Mouse (Mus musculus): ENCODE data around the gene Ntrk3.

Ntrk3 gene

DNA sequence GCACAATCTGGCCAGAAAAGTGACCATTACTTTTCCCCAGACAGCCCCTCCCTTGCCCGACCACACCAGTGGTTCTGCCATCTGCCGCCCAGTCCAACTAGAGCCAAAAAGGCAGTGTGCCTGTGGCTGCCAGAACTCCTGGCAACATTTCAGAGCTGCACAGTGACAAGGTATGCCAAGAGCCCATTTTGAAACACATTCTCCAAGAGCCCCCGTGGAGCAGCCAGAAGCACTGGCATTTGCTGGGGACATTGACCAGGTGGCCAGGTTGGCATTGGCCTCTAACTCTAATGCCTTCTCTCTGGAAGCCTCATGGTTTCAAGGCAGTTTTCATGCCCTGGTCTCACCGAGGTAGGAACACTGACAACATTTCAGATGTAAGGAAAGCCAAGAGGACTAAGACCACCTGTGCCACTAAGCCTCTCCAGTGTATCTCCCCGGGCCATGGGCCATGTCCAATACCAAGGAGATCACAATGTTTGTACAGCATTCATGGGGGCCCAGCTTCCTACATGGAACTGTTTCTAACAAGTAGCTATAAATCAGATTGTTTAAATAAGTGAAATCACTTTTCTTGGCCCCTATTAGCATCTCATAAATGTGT lies 218.9 kb downstream of the Ntrk3 start:
- no peak for DNase-seq (ENCODE audit: low spot score)

DNA sequence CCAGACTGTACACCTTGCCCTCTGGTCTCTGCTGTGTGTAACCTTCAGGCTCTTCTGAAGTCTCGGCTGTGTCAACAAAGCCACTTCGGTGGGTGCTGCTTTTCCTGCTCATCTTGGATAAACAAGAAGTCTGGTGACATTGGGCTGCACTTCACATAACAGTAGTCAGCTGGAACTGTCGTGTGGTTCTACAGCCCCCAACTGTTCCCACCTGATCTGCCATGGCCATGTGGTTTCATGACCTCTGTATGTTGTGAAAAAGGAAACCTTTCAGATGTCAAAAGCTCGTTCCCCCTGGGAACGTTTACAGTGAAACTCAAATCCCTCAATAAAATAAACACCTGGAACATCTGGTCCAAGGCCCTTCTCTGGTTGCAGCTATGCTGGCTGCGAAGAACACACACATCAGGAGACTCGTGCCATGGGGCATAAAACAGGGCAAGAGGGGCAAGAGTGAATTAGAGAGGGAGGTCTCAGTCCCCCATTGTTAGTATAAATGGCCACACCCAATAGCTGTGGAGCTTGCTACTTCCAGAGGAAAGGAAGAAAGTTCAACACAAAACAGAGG lies 222.7 kb downstream of the Ntrk3 start:
- DNase-seq (ENCODE audit: low spot score): no peak

DNA sequence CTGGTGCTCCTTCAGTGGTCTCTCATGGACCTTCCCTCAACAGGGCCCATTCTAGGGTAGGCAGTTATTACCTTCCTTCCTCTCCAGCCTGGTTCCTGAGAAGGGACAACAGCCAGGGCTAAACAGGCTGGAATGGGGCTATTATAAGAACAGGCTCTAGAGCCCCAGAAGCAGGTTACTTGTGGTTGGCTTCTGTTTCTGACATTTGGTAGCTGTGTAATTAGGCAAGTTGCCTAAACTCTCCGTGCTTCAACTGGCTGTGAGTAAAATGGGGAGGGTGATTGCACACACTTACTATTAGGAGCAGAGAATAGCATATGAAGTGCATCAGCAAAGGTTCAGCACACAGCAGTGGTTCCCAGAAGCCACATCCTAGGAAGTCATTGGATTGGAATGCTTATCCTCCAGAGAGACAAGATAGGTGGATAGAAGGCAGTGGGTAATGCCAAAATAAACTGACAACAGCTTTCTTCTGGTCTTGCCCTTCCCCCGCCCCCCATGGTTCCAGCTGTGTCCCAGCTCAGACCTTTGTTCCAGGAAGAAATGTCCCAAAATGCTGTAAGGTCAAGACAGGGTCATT lies 230.7 kb downstream of the Ntrk3 start:
- no peak for DNase-seq (ENCODE audit: low spot score)

DNA sequence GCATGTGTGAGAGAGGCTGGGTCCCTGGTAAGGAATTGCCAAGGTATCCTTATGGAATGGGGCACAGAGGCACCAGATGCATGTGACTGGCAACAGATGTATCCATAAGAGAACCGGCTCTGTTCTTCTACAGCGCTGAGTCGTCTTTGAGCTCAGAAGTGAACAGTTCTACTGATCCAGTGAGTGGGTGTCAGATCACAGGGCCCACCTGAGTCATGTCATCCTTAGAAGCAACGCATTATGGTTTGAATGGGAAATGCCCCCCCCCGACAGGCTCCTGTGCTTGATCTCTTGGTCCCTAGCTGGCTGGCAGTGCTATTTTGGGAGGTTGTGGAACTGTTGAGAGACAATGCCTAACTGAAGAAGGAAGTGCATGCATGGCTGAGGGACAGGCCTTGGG lies 236.9 kb downstream of the Ntrk3 start:
- no peak for DNase-seq (ENCODE audit: low spot score)

DNA sequence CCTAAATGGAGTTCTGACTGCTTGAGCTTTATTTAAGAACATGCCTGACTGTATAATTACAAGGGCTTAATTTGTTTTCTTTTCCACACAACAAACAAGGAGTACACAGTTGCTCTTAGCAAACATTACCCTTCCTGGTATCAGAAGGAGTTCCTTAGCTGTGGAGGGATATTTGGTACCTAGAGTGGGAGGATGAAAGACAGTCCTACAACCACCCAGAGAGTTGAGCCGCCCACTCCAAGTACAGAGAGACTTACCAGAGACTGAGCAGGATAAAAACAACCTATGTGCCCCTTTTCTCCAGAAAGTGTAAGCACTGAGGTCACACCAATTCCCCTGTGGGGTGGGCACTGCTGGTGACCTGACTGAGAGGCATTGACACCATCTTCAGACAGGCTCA lies 237.8 kb downstream of the Ntrk3 start:
- no peak for DNase-seq (ENCODE audit: low spot score)

DNA sequence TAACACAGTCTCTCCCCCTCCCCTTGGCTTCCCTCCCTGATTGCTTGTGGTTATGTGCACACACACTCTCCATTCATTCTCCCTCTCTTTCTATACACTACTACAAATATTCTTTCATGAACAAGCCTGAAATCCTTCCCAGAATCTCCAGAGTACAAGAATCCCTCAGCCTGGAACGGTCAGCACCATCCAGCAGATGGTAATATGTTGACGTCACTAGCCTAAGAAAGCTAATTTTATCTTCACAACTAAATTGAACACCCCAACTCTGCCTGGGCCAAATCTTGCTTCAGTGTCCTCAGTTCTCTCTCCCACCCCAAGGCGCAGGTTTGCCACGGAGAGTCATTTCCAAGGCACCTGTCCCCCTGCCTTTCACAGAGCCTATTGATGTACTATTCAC lies 239.5 kb downstream of the Ntrk3 start:
- DNase-seq (ENCODE audit: low spot score): no peak

DNA sequence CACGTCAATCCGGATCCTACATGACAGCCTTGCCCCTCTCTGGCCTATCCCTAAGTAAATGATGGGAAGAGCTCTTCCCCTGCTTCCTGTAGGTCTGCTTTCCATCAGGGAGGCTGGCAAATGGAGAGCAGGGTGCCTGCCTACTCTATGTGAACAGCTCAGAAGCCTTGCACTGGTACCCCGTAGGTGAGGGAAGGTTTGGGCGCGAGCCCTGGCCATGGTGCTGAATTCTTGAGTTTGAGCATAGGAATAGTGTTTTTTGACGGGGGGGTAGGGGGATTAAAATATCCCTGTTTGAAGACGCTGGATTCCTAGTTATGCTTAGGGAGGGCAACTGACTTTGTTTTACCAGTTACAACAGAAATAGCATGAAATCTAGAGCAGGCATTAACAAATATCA lies 240.0 kb downstream of the Ntrk3 start:
- no peak for DNase-seq (ENCODE audit: low spot score)

DNA sequence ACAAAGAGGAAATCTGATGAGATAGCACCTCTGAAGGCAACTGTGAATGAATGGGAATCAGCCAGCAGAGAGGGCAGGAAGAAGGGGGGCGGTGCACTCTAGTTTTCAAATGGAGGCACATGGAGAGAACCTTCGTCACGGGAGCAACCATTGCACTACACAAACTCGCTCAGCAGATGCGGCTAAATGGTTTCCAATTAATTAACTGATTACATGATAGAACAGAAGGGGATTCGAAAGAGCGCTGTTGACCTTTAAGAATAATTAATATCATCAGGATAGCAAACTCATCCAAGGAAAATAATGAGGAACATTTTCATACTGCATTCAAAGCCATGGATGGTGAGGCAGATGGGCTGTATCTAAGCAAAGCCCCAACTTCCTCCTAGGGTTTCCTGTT lies 244.2 kb downstream of the Ntrk3 start:
- no peak for DNase-seq (ENCODE audit: low spot score)

DNA sequence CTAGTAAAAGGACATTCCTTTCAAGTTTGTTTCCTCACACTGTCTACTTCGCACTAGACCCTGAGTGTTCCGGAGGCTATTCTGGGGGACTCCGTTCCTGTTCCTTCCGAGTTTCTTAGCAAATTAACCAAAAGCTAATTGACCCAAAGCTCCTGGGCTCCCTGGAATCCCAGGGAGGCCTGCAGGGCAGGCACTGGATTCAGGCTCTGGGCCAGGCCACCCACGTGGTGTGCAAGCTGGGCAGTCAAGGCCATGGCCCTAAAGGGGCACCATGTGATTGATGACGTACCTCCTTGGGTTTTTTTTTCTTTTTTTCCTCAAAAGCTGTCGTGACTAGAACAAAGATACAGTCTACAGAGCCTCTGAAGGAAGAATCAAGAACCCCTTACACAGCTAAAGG lies 246.6 kb downstream of the Ntrk3 start:
- DNase-seq (ENCODE audit: low spot score): no peak

DNA sequence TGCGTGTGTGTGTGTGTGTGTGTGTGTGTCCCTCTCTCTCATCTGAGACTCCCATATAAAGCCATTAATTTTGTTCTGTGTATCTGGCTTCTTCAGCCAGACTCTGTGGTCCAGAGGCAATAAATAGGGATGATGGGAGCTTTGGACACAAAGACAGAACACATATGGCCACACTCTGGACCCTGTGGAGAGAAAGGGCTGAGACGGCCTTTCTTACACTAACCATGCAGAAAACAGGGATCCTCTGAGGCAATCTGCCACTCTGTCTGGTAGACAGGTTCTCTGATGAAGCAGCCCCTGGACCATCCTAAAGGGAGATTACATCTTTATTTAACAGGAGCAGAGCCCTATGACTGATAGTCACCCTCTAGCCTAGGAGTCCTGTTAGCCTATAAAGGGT lies 253.5 kb downstream of the Ntrk3 start:
- DNase-seq (ENCODE audit: low spot score): no peak

DNA sequence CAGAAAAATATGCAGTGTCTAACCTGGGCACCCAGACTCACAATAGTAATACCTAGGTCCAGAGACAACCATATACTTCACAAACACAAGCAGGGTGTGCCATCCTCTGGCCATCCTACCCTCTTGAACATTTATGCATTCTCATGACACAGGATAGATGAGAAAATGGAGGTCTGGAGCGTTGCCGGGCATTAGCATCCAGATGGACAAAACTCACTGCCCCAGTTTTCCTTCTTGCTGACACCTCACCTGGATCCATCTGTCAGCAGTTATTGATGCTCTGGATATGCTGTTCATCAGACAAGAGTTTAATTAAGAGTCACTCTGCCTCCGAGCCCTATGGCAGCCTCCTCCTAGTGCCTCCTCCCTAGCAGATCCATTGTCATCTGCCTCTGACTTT lies 254.1 kb downstream of the Ntrk3 start:
- no peak for DNase-seq (ENCODE audit: low spot score)

DNA sequence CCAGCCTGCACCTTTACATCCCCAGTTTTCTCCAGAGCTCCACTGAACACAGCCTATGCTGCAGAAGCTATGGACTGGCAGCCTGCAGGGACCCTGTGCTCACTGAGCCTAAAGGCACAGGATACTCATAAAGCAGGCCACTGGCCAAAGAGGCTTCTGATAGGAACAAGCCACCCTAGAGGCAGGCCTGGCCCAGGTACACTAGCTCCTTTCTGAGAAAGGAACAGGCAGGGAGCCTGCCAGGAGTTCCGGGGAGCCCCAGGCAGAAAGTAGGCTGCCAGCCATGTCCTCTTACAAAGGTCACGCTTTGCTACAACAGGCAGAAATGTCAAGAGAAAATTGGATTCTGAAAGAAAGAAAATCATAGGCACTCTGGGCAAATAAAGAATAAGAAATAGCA lies 254.8 kb downstream of the Ntrk3 start:
- DNase-seq (ENCODE audit: low spot score): no peak

DNA sequence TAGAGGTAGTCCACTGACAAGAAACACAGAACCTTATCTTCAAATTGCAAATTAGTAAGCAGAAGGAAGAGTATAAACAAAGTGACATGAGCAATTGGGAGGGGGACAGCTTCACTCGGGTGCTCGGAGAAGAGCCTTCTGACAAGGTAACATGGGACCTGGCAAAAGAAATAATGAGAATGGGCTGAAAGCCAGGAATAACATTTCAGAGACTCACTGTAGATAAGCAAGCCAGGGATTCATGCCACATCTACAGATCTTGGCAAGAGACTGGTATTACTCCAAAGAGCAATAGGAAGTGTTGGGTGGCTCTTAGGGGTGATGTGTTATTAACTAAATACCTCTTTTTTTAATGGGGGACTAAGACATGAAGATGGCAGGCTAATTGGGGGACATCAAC lies 258.9 kb downstream of the Ntrk3 start:
- DNase-seq (ENCODE audit: low spot score): no peak

DNA sequence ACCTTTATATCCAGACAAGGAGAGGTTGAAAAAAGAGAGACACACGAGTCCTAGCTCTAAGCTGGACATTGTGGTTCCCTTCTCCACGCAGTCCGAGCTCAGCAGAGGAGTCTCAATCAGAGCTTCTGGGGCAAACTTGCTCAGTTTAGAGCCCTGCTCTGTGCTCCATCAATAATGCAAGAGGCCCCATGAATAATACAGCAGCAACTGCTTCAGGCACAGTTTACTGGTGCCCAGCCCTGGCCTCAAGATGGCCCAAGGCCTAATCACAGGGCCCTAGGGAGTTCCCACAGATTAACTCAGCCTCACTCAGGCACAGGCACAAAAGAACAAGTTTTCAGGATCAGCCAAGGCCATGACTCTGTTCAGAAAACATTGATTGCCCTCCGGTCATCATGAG lies 266.1 kb downstream of the Ntrk3 start:
- DNase-seq (ENCODE audit: low spot score): no peak

DNA sequence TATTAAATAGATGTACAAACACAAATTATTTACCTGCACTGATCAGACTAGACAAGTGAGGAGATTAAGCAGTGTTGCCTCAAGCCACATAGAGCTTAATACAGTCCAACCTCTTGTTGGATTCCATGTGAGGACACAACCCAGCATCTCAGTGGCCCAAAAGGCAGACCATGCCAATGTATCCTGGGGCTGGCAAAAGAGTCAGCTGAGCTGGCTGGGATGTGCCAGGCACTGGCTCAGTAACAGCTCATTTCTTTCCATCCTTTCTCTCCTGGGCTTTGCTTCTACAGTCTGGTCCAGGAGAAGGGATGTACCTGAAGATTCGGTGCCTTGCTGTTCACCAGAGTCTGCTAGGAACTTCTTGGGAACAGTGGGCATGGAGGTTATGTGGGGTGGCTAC lies 266.5 kb downstream of the Ntrk3 start:
- DNase-seq (ENCODE audit: low spot score): no peak

DNA sequence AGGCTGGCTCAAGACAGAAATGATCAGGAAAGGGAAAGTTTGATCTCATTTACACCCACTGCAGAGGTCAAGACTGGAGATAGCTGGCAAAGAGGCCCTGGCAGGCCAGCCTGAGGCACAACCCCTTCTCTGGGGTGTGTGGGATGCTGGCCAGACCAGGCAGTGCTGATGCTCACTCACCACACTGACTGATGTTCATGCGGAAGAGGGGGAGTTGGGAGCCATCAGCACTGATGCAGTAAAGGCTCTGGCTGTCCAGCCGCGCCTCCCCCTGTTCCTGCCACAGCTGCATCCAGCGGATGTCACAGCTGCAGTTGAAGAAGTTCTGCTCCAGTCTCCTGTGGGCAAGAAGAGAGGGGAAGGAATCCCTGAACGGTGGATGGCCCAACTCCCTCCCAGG lies 275.2 kb downstream of the Ntrk3 start:
- no peak for DNase-seq (ENCODE audit: low spot score)

DNA sequence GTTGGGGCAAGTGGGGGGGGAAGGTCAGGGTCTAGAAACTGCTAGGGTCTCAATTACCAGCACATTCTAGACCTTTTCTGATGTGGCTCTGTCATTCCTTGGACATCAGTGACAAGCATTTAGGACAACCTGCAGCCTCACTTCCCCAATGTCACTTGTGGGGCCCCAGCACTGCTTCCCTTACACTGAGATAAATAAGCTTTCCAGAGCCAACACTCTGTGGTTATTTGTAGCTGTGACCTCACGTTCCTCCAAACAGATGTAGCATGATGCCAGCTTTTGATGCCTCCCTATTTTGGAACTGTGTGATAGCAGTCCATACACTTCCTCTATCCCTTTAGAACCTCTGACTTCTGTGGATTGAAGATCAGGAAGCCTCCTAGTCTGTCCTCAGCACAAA lies 278.8 kb downstream of the Ntrk3 start:
- no peak for DNase-seq (ENCODE audit: low spot score)

DNA sequence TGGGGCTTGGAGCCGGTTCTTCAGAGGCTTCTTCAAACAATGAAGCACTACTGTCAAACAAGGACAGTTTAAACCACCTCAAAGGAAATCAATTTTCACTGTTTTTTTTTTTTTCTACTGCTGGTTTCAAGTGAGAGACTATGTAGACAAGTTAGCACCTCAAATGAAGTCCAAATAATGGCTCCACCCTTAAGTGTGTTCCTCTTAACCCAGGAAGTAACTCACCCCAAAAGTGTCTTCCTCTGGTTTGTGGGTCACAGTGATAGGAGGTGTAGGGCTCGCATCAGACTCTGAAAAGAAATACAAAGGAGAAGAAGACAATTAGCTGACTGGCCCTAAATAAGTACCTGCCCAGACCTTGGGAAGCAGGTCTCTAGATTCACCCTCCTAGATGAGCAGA lies 286.1 kb downstream of the Ntrk3 start:
- no peak for DNase-seq (ENCODE audit: low spot score)

DNA sequence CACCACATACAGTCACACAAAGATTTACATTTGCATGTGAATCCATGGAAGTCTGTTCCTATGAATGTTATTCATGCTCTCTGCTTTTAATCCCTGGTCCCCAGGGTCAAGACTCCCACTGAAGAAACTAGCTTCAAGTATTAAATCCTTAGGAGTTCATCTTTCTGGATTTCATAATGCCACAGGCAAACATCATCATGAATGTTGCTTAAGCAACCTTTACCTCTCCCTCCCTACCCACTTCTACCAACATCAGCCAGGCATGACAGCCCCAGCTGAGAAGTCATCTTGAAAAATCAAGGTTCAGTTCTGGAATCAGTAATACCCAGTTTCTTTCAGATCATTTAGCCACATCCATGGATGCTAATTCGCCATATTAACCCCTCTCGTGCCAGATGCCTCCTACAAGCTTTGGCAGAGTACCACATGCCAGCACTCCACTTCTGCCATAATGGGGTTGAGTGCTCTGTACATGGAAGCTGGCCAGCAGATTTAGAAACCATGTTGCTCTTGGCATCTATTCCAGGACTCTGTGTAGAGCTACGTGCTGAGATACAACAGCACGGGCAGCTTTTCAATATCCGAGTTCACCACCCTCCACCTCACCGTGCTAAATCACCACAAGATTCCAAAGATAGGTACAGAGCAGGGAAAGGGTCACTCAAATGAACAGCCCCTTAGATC lies 287.8 kb downstream of the Ntrk3 start:
- no peak for DNase-seq (ENCODE audit: low spot score)

DNA sequence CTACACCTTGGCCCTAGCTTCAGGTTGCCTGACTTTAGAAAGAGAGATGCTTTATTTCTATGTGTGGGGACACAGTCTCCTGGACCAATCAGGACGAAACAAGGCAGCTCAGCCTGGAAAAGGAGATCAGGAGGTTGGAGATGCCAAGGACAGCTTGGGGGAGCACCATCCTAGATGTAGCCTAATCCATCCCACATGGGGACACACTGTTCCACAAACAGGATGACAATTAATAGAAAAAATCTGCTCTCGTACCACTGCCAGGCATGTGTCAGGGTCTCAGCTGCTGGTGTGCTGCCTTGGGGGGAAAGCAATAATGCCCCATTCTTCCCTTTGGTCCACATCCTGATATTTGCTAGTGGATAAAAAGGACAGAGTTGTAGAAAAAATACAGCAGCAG lies 289.0 kb downstream of the Ntrk3 start:
- no peak for DNase-seq (ENCODE audit: low spot score)

DNA sequence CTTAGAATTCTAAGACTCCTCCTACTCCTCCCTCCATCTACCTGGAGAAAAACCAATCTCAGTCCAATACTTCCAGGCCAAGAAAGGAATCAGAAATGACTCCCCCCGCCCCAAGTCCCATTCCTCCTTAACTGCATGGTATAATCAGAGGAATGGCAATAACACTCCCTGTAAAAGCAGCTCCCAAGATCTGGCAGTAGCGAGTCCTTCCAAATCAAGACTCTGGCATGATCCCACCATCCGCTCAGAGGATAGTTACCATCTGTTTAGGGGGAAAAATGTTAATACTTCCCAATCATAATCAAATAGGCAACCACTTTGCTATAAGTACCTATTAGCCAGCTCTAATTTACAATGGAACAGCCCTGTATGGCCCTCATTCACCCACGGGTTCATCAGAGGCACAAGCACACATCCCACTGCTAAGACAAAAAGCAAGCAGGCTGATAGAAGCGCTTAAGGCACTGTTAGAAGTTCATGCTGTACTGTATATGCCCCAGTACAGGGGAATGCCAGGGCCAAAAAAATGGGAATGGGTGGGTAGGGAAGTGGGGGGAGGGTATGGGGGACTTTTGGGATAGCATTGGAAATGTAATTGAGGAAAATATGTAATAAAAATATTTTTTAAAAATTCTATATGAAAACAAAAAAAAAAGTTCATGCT lies 294.3 kb downstream of the Ntrk3 start:
- DNase-seq (ENCODE audit: low spot score): no peak

DNA sequence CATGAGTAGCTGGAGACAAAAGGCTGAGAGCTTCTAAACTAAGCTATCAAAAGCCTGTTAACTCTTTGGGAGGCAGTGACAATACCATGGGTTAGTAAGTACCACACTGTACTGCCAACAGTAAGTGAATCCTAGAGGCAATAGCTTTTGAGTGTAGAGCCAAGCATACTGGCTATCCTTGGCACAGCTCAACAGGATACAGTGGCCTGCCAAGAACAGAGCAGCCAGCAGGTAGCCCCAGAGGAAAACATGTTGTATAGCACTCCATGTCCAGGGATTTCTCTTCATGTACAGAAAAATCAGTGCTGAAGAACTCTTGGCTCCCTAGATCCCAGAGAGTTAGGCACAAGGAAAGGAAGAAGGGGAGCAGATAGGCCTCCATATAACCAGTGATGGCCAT lies 296.1 kb downstream of the Ntrk3 start:
- DNase-seq (ENCODE audit: low spot score): no peak

DNA sequence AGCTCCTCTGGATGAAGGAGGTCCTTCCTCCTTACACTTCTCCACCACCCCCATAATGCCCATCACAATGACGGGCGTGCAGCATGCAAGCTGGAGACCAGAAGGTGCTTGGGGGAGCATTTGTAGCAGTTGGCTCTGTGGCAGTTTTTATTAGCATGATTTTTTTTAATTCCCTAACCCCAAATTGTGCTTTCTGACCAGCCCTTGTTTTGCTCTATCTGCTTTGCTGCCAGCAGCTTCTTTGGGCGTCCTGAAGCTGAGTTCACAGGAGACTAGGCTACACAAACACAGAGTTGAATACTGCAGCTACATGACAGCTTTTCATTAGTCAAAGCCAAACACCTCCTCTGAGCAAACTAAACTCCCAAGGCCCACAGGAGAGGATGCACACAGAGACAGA lies 296.9 kb downstream of the Ntrk3 start:
- DNase-seq (ENCODE audit: low spot score): no peak
